Mouse (Mus musculus): ENCODE measurements around the gene Tcta.
"Not testable (repeated sequence)": the region's sequence is repeated elsewhere in the genome, so short reads cannot be mapped to it uniquely, and the experiment has no call there.

Tcta gene

GRCm38 (mm10) chr9:108273485-108273884 is 32.5 kb downstream of the Tcta start:
- CTCF ChIA-PET, result no interaction called here

GRCm38 (mm10) chr9:108272691-108273090 is 33.3 kb downstream of the Tcta start:
- CTCF ChIA-PET, result interaction anchor here (0.7 kb wide), 1 partner anchor 15 kb away, joined by 3 read pairs; no protein-coding TSS in a partner anchor

- CTCF ChIA-PET, result interaction anchor here (0.7 kb wide), 2 partner anchors 16 to 25 kb away, joined by 3 read pairs; no protein-coding TSS in a partner anchor
Measured at GRCm38 (mm10) chr9:108271941-108272340, 34.0 kb downstream of the Tcta start.

- CTCF ChIA-PET, result not testable (repeated sequence)
Measured at GRCm38 (mm10) chr9:108268701-108269100, 37.3 kb downstream of the Tcta start.

GRCm38 (mm10) chr9:108267691-108268090 is 38.3 kb downstream of the Tcta start:
- CTCF ChIA-PET, result no interaction called here

- CTCF ChIA-PET, result interaction anchor here (0.6 to 0.7 kb wide), 3 partner anchors 42 to 62 kb away, joined by 4 to 7 read pairs (median 7); no protein-coding TSS in a partner anchor
Measured at GRCm38 (mm10) chr9:108266261-108266935, 39.6 kb downstream of the Tcta start.

- CTCF ChIA-PET, result no interaction called here
Measured at GRCm38 (mm10) chr9:108264191-108264921, 41.6 kb downstream of the Tcta start.

- CTCF ChIA-PET, result no interaction called here
Measured at GRCm38 (mm10) chr9:108263690-108264190, 42.2 kb downstream of the Tcta start, which contains the start of gene Dag1. Gene Dag1 (minus strand): TSS chr9:108263958.

GRCm38 (mm10) chr9:108263131-108263681 is 42.8 kb downstream of the Tcta start:
- CTCF ChIA-PET, result interaction anchor here (0.6 kb wide), 1 partner anchor 83 kb away, joined by 3 read pairs; no protein-coding TSS in a partner anchor

GRCm38 (mm10) chr9:108262494-108263049 is 43.4 kb downstream of the Tcta start:
- CTCF ChIA-PET, result interaction anchor here (0.6 kb wide), 1 partner anchor 84 kb away, joined by 3 read pairs; no protein-coding TSS in a partner anchor

GRCm38 (mm10) chr9:108261865-108262264 is 44.1 kb downstream of the Tcta start:
- CTCF ChIA-PET, result no interaction called here

GRCm38 (mm10) chr9:108260526-108260925 is 45.4 kb downstream of the Tcta start:
- CTCF ChIA-PET, result no interaction called here
